Mouse (Mus musculus) layer of hippocampus, adult 11-12 months (tissue): Measurements from ENCODE around the gene Gm9376.

ENCODE experiments used
- DNase-seq: peaks from one replicate; pipeline ENCODE4 v3.0.0; 2022; ENCODE audit warnings: low spot score

Gene Gm9376

GRCm38 (mm10) chr14:118266660-118267059, at the start of gene Gm9376:
TSS of gene Gm9376 (plus strand) at chr14:118266960.
- DNase-seq: no peak

GRCm38 (mm10) chr14:118220885-118221284, 45.9 kb upstream of the Gm9376 start:
- DNase-seq: no peak

GRCm38 (mm10) chr14:118225061-118225743, 41.6 kb upstream of the Gm9376 start:
- DNase-seq: no peak

GRCm38 (mm10) chr14:118225911-118226310, 40.8 kb upstream of the Gm9376 start:
- no peak for DNase-seq

- DNase-seq: no peak
These were observed 40.1 kb upstream of the Gm9376 start for GRCm38 (mm10) chr14:118226471-118227155.

GRCm38 (mm10) chr14:118232381-118232970, 34.3 kb upstream of the Gm9376 start:
- no peak for DNase-seq

- no peak for DNase-seq
These were observed 32.8 kb upstream of the Gm9376 start for GRCm38 (mm10) chr14:118233786-118234540.

GRCm38 (mm10) chr14:118234541-118235210, 32.1 kb upstream of the Gm9376 start:
- DNase-seq: no peak

GRCm38 (mm10) chr14:118235361-118235972, 31.3 kb upstream of the Gm9376 start:
- no peak for DNase-seq

GRCm38 (mm10) chr14:118235973-118236885, 30.5 kb upstream of the Gm9376 start:
- DNase-seq: no peak

- DNase-seq: no peak
These were observed 29.9 kb upstream of the Gm9376 start, which contains the start of gene Sox21 for GRCm38 (mm10) chr14:118236886-118237289. TSS of gene Sox21 (minus strand) at chr14:118237030.

- DNase-seq: no peak
These were observed 29.0 kb upstream of the Gm9376 start for GRCm38 (mm10) chr14:118237786-118238185.

- no peak for DNase-seq
These were observed 27.4 kb upstream of the Gm9376 start for GRCm38 (mm10) chr14:118239351-118239750.

- DNase-seq: no peak
These were observed 25.3 kb upstream of the Gm9376 start for GRCm38 (mm10) chr14:118241416-118241815.

- DNase-seq: no peak
These were observed 13.4 kb upstream of the Gm9376 start for GRCm38 (mm10) chr14:118253381-118253780.

GRCm38 (mm10) chr14:118268849-118269248, 2.1 kb downstream of the Gm9376 start:
- no peak for DNase-seq

GRCm38 (mm10) chr14:118272594-118273555, 6.1 kb downstream of the Gm9376 start:
- no peak for DNase-seq

GRCm38 (mm10) chr14:118277704-118278498, 11.1 kb downstream of the Gm9376 start:
- DNase-seq: no peak
